Mouse (Mus musculus): ENCODE data around the gene Stt3b. TPM values are rescaled to one million over a fixed set of nuclear protein-coding genes. Genes with fewer than 3 reads are reported as not detected.

The Stt3b gene
- polyA plus RNA-seq, 1 experiment = not detected

DNA sequence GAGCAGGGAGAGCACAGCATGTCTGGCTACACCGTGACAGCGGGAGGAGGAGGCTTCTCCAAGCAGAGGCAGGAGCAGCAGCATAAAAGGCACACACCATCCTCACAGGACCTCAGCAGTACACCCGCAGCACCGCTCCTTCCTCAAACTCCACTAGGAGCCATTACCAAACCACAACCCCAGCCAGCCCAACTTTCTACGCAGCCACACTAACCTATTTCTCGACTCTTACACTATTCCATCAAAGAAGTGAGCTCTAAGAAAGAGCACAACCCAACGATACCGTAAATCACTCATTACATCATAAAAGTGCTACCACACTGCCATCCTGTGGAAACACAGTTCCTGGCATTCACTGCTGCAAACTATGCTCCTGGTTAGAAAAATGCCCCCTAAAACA, 48.8 kb downstream of the Stt3b start:
- 0 out of 2 replicates have a peak, but pooled peaks cover 2% of the 10 kb centered on the region for H3K4me1 ChIP-seq (ENCODE audit: control insufficient read depth, insufficient read depth, low read length)
- no peak overlapping the region for H3K27ac ChIP-seq (ENCODE audit: insufficient read depth, low read depth, low read length)
- TF ChIP-seq POLR2A (IDR thresholded peaks at IDR 0.05; ENCODE audit: insufficient read depth, low read depth, low read length) (no peak), CTCF (IDR thresholded peaks at IDR 0.05; ENCODE audit: insufficient read depth, low read depth, low read length) (no peak)
- WGBS = 53% methylated on average over 8 of the region's 8 CpGs
- H3K4me3 ChIP-seq (ENCODE audit: insufficient read depth, low read depth, low read length) = no peak overlapping the region

DNA sequence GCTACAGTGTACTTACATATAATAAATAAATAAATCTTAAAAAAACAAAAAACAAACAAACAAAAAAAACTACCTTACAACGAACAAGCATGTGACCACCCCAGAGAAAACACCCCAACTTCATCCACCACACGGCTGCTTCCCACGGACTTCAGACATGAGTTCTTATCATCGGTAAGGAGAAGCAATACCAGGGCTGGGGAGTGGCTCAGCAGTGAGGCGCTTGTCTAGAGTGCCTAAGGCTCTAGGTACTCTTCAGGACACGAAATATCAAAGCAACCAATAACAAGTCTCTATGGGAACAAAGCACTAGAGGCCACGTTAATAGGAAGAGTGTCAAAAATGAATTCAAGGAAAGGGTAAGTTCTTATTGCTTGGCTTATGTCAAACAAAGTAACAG, 49.8 kb downstream of the Stt3b start:
- 0 out of 2 replicates have a peak, but pooled peaks cover 2% of the 10 kb centered on the region for H3K4me1 ChIP-seq (ENCODE audit: control insufficient read depth, insufficient read depth, low read length)
- TF ChIP-seq CTCF (IDR thresholded peaks at IDR 0.05; ENCODE audit: insufficient read depth, low read depth, low read length) (no peak), POLR2A (IDR thresholded peaks at IDR 0.05; ENCODE audit: insufficient read depth, low read depth, low read length) (no peak)
- H3K27ac ChIP-seq (ENCODE audit: insufficient read depth, low read depth, low read length) = no peak overlapping the region
- H3K4me3 ChIP-seq (ENCODE audit: insufficient read depth, low read depth, low read length) = no peak overlapping the region
- 88% methylated on average over 7 of the region's 7 CpGs for WGBS

DNA sequence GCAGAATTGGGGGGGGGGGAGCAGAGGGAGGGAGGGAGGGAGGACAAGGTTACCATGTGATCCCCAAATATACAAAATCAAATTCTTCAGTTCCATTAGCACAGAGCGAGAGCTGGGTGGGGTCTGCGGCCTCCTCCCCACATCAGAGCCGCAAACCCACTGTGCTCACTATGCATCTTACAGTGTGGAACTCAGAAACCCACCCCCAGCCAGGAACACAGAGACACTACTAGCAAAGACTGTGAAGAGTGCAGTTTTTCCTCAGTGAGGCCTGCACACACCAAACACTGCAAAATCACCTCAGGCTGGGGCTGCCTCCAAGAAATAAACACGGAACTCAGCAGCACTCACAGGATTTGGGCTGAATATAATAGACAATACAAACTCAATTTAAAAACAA, 50.4 kb downstream of the Stt3b start:
- H3K27ac ChIP-seq (ENCODE audit: insufficient read depth, low read depth, low read length) = no peak overlapping the region
- TF ChIP-seq POLR2A (IDR thresholded peaks at IDR 0.05; ENCODE audit: insufficient read depth, low read depth, low read length) (no peak), CTCF (IDR thresholded peaks at IDR 0.05; ENCODE audit: insufficient read depth, low read depth, low read length) (no peak)
- 88% methylated on average over 4 of the region's 4 CpGs for WGBS
- no peak overlapping the region for H3K4me3 ChIP-seq (ENCODE audit: insufficient read depth, low read depth, low read length)
- 0 out of 2 replicates have a peak, but pooled peaks cover 2% of the 10 kb centered on the region for H3K4me1 ChIP-seq (ENCODE audit: control insufficient read depth, insufficient read depth, low read length)

DNA sequence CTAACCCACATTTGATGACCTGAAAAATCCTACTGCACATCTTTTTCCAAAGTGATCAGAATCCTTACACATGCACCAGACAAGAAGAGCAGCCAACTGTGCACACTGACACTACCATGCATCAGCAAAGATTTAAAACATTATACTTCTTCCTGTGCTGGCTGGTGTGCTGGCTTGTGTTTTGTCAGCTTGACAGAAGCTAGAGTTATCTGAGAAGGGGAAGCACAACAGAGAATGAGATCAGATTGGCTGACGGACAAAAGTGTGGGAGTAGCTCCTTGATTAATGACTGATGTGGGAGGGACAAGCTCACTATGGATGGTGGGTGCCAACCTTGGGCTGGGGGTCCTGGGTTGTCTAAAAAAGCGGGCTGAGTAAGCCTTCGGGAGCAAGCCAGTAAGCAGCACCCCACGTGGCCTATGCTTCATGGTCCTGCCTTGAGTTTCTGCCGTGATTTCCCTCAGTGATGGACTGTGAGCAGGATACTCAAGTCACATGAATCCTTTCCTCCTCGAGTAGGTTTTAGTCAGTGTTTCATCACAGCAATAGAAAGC, 52.4 kb downstream of the Stt3b start:
- Histone ChIP-seq H3K27ac (ENCODE audit: insufficient read depth, low read depth, low read length) (no peak overlapping the region), H3K4me3 (ENCODE audit: insufficient read depth, low read depth, low read length) (no peak overlapping the region), H3K4me1 (ENCODE audit: control insufficient read depth, insufficient read depth, low read length) (no peaks in the 10 kb centered on the region)
- TF ChIP-seq CTCF (IDR thresholded peaks at IDR 0.05; ENCODE audit: insufficient read depth, low read depth, low read length) = no peak
- no peak for TF ChIP-seq POLR2A (IDR thresholded peaks at IDR 0.05; ENCODE audit: insufficient read depth, low read depth, low read length)
- WGBS = 66% methylated on average over 6 of the region's 6 CpGs

- peaks cover 2% of the 10 kb centered on the region; the same call in 1 of the 2 replicates for H3K4me1 ChIP-seq (ENCODE audit: control insufficient read depth, insufficient read depth, low read length)
- TF ChIP-seq CTCF (IDR thresholded peaks at IDR 0.05; ENCODE audit: insufficient read depth, low read depth, low read length) = no peak
- no peak for TF ChIP-seq POLR2A (IDR thresholded peaks at IDR 0.05; ENCODE audit: insufficient read depth, low read depth, low read length)
- no peak overlapping the region for H3K27ac ChIP-seq (ENCODE audit: insufficient read depth, low read depth, low read length)
- no peak overlapping the region for H3K4me3 ChIP-seq (ENCODE audit: insufficient read depth, low read depth, low read length)
- WGBS = 80% methylated on average over 5 of the region's 5 CpGs
Observed at GRCm38 (mm10) chr9:115249145-115249544, 61.1 kb downstream of the Stt3b start.

DNA sequence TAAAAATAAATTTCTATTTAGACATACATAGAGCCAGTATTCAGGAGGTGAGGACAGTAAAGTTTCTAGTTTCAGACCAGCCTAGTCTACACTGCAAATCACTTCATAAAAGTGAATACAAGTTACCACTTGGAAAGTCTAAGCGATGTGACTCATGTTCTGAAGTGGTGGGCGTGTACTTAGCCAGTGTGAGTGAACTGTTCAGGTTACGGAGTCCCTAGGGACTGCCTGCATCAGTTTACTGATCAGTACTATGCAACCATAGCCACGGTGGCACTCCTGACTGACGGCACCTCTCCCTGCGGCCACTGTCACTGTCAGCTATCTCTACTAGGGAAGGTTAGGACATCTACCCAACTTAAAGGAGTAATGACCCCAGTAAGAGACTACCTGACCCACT, 65.1 kb downstream of the Stt3b start:
- TF ChIP-seq CTCF (IDR thresholded peaks at IDR 0.05; ENCODE audit: insufficient read depth, low read depth, low read length) (no peak), POLR2A (IDR thresholded peaks at IDR 0.05; ENCODE audit: insufficient read depth, low read depth, low read length) (no peak)
- Histone ChIP-seq H3K27ac (ENCODE audit: insufficient read depth, low read depth, low read length) (no peak overlapping the region), H3K4me3 (ENCODE audit: insufficient read depth, low read depth, low read length) (no peak overlapping the region), H3K4me1 (ENCODE audit: control insufficient read depth, insufficient read depth, low read length) (peaks cover 2% of the 10 kb centered on the region; the same call in 1 of the 2 replicates)
- WGBS = 70% methylated on average over 6 of the region's 6 CpGs

DNA sequence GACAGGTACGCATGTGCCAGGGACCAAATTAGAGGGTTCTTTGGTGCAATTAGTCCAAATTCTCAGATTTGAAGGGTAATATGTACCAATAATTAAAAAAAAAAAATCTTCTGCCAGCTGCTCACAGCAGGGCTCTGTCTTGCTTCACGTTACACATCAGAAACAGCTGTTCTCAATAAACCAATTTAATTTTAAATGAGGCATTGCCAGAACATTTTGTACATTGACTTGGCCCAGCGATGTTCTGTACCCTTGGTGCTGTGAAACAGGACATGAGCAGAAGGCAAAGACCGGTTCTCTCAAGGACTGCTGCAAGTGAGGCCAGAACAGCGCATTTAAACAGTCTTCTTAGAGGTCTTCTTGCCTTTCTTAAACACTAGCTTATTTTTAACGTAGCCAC, 66.6 kb downstream of the Stt3b start:
- H3K4me3 ChIP-seq (ENCODE audit: insufficient read depth, low read depth, low read length) = no peak overlapping the region
- no peak for TF ChIP-seq CTCF (IDR thresholded peaks at IDR 0.05; ENCODE audit: insufficient read depth, low read depth, low read length)
- TF ChIP-seq POLR2A (IDR thresholded peaks at IDR 0.05; ENCODE audit: insufficient read depth, low read depth, low read length) = no peak
- WGBS = 65% methylated on average over 6 of the region's 6 CpGs

GRCm38 (mm10) chr9:115239861-115240260, 70.4 kb downstream of the Stt3b start:
- no peak for TF ChIP-seq CTCF (IDR thresholded peaks at IDR 0.05; ENCODE audit: insufficient read depth, low read depth, low read length)
- no peak for TF ChIP-seq POLR2A (IDR thresholded peaks at IDR 0.05; ENCODE audit: insufficient read depth, low read depth, low read length)
- H3K27ac ChIP-seq (ENCODE audit: insufficient read depth, low read depth, low read length) = no peak overlapping the region
- WGBS = 94% methylated on average over 5 of the region's 5 CpGs
- peaks cover 4% of the 10 kb centered on the region; the same call in 1 of the 2 replicates for H3K4me1 ChIP-seq (ENCODE audit: control insufficient read depth, insufficient read depth, low read length)
- no peak overlapping the region for H3K4me3 ChIP-seq (ENCODE audit: insufficient read depth, low read depth, low read length)

More for the DNA sequence above, 66.6 kb downstream of the Stt3b start:
- Histone ChIP-seq H3K27ac (ENCODE audit: insufficient read depth, low read depth, low read length) (no peak overlapping the region), H3K4me1 (ENCODE audit: control insufficient read depth, insufficient read depth, low read length) (peaks cover 2% of the 10 kb centered on the region; the same call in 1 of the 2 replicates)

DNA sequence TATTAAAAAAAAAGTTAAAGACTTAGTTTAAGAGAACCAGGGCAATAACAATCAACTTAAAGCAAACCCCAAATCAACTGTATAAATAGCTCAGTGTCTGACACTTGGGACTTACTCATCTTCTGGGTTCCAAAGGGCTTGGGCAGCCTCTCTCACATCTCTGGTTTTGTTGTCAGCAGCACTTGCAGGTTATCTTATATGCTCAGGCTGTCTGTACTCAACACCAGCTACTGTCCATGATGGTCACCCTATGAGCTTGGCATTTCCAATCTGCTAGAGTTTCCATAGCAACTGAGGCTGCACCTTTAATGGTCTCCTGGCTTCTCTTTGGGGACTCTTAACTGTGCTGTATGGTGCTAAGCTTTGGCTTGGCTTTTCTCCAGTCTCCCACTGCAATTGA, 72.3 kb downstream of the Stt3b start:
- Histone ChIP-seq H3K4me3 (ENCODE audit: insufficient read depth, low read depth, low read length) (no peak overlapping the region), H3K4me1 (ENCODE audit: control insufficient read depth, insufficient read depth, low read length) (peaks cover 4% of the 10 kb centered on the region; the same call in 1 of the 2 replicates), H3K27ac (ENCODE audit: insufficient read depth, low read depth, low read length) (no peak overlapping the region)
- TF ChIP-seq CTCF (IDR thresholded peaks at IDR 0.05; ENCODE audit: insufficient read depth, low read depth, low read length) (no peak), POLR2A (IDR thresholded peaks at IDR 0.05; ENCODE audit: insufficient read depth, low read depth, low read length) (no peak)
